Mouse (Mus musculus) kidney, embryonic 14.5 days (tissue): ENCODE measurements around the gene 2210407C18Rik. TPM values are rescaled to one million over a fixed set of nuclear protein-coding genes. Genes with fewer than 3 reads are reported as not detected.

ENCODE experiments used
- ATAC-seq: fragments of 200-750 bp; cut with Nextera tagmentation; 2 replicates; pipeline ENCODE4 v1.8.0; 2017; ENCODE audit warnings: moderate number of reproducible peaks, mild to moderate bottlenecking, moderate TSS enrichment, moderate library complexity; ENCODE audit not compliant: low FRiP score, low TSS enrichment
- H3K27ac ChIP-seq: fragments of 300-500 bp; sonication (generic); 2 replicates; pipeline ENCODE4 v1.5.1; 2014; ENCODE audit warnings: low read depth, mild to moderate bottlenecking, low read length, moderate library complexity, mixed read lengths
- H3K27me3 ChIP-seq: fragments of 300-500 bp; sonication (generic); 2 replicates; pipeline ENCODE4 v1.6.1; 2014; ENCODE audit warnings: mild to moderate bottlenecking, low read length; ENCODE audit not compliant: control insufficient read depth, insufficient read depth
- H3K36me3 ChIP-seq: fragments of 300-500 bp; sonication (generic); 2 replicates; pipeline ENCODE4 v1.6.1; 2014; ENCODE audit warnings: low read length, mixed read lengths; ENCODE audit not compliant: control insufficient read depth, insufficient read depth
- H3K4me1 ChIP-seq: fragments of 300-500 bp; sonication (generic); 2 replicates; pipeline ENCODE4 v1.6.1; 2014; ENCODE audit warnings: low read length, mixed read lengths; ENCODE audit not compliant: control insufficient read depth, insufficient read depth
- H3K4me2 ChIP-seq: fragments of 300-500 bp; sonication (generic); replicated peaks from 2 replicates; pipeline ENCODE4 v1.6.1; 2014; ENCODE audit warnings: low read depth, mild to moderate bottlenecking, low read length
- H3K4me3 ChIP-seq: fragments of 300-500 bp; sonication (generic); 2 replicates; pipeline ENCODE4 v1.5.1; 2014; ENCODE audit warnings: mild to moderate bottlenecking, low read length
- H3K9ac ChIP-seq: fragments of 300-500 bp; sonication (generic); 2 replicates; pipeline ENCODE4 v1.6.1; 2014; ENCODE audit warnings: low read depth, mild to moderate bottlenecking, low read length, moderate library complexity
- H3K9me3 ChIP-seq: fragments of 300-500 bp; sonication (generic); 2 replicates; pipeline ENCODE4 v1.6.1; 2016; ENCODE audit warnings: low read length; ENCODE audit not compliant: control insufficient read depth
- WGBS: fragments of 180-500 bp; shearing (Covaris S2); extraction: QIAGEN DNeasy Blood & Tissue Kit; methylation state at CpG from one replicate; pipeline ENCODE4 v1.1.7; 2014; 5-methylcytosine and 5-hydroxymethylcytosine counted together
- polyA plus RNA-seq: library from polyadenylated mRNA; unstranded; fragments of >200 nt; fragmentation: Nextera tagmentation; extraction: Ambion mirVana; gene quantifications from 2 replicates; pipeline ENCODE4 v1.2.1, GENCODE M21; 2014

The 2210407C18Rik gene
- polyA plus RNA-seq, 1 experiment from 2014 or later = not detected

GRCm38 (mm10) chr11:58587898-58588348 is 28.0 kb downstream of the 2210407C18Rik start:
- ATAC-seq = no peak
- WGBS = 72% methylated on average over 7 of the region's 7 CpGs
- no peaks in the 10 kb centered on the region for H3K27me3 ChIP-seq
- H3K4me1 ChIP-seq = no peaks in the 10 kb centered on the region
- H3K36me3 ChIP-seq = no peaks in the 10 kb centered on the region
- no peak overlapping the region for H3K4me2 ChIP-seq
- H3K4me3 ChIP-seq = no peak overlapping the region
- H3K9me3 ChIP-seq = no peaks in the 10 kb centered on the region
- no peak overlapping the region for H3K9ac ChIP-seq
- no peak overlapping the region for H3K27ac ChIP-seq

- WGBS = 78% methylated on average over 8 of the region's 8 CpGs
Observed at GRCm38 (mm10) chr11:58578636-58579035, 37.2 kb downstream of the 2210407C18Rik start.

GRCm38 (mm10) chr11:58577430-58577829 is 38.4 kb downstream of the 2210407C18Rik start, which contains the start of gene Olfr325:
TSS of gene Olfr325 (plus strand) at chr11:58577730.
- 64% methylated on average over 1 of the region's 1 CpGs for WGBS
- no peak within 1 kb of the TSS for H3K4me2 ChIP-seq
- no peak within 1 kb of the TSS for H3K27ac ChIP-seq
- H3K27me3 ChIP-seq = no peaks in the 10 kb centered on the region
- no peaks in the 10 kb centered on the region for H3K36me3 ChIP-seq
- no peaks in the 10 kb centered on the region for H3K4me1 ChIP-seq
- no peak within 1 kb of the TSS for H3K9ac ChIP-seq
- H3K9me3 ChIP-seq = no peaks in the 10 kb centered on the region
- H3K4me3 ChIP-seq = no peak within 1 kb of the TSS
- no peak for ATAC-seq

More at GRCm38 (mm10) chr11:58578636-58579035, 37.2 kb downstream of the 2210407C18Rik start:
- Histone ChIP-seq H3K36me3 (no peaks in the 10 kb centered on the region), H3K27ac (no peak overlapping the region), H3K9me3 (no peaks in the 10 kb centered on the region), H3K4me3 (no peak overlapping the region), H3K4me2 (no peak overlapping the region), H3K4me1 (no peaks in the 10 kb centered on the region), H3K27me3 (no peaks in the 10 kb centered on the region), H3K9ac (no peak overlapping the region)
- no peak for ATAC-seq

GRCm38 (mm10) chr11:58570405-58570804 is 45.5 kb downstream of the 2210407C18Rik start, which contains the start of gene Olfr224:
TSS of gene Olfr224 (minus strand) at chr11:58570553.
- ATAC-seq = no peak
- no peaks in the 10 kb centered on the region for H3K27me3 ChIP-seq
- H3K36me3 ChIP-seq = no peaks in the 10 kb centered on the region

More at GRCm38 (mm10) chr11:58570405-58570804, 45.5 kb downstream of the 2210407C18Rik start, which contains the start of gene Olfr224:
- Histone ChIP-seq H3K4me2 (no peak within 1 kb of the TSS), H3K9me3 (no peaks in the 10 kb centered on the region), H3K4me1 (no peaks in the 10 kb centered on the region), H3K9ac (no peak within 1 kb of the TSS), H3K27ac (no peak within 1 kb of the TSS), H3K4me3 (no peak within 1 kb of the TSS)
- WGBS = 81% methylated on average over 5 of the region's 5 CpGs

Other genes with a start within 250 kb of the 2210407C18Rik start
- gene Lypd8, start 237.0 kb downstream of the 2210407C18Rik start, polyA plus RNA-seq = not detected in 2 replicates
- gene 1810065E05Rik, start 195.0 kb downstream of the 2210407C18Rik start, polyA plus RNA-seq = 0.36 TPM in 1 of 2 replicates, not detected in the other
- not detected in 2 replicates for gene Gm12253, start 183.5 kb downstream of the 2210407C18Rik start, polyA plus RNA-seq
- not detected in 2 replicates for gene Lypd9, start 163.2 kb downstream of the 2210407C18Rik start, polyA plus RNA-seq
- gene Olfr30, start 153.8 kb downstream of the 2210407C18Rik start, polyA plus RNA-seq = not detected in 2 replicates
- 0.11 TPM in 1 of 2 replicates, not detected in the other for gene Olfr332, start 123.5 kb downstream of the 2210407C18Rik start, polyA plus RNA-seq
- gene Olfr331, start 113.5 kb downstream of the 2210407C18Rik start, polyA plus RNA-seq = not detected in 2 replicates
- gene Olfr330, start 81.2 kb downstream of the 2210407C18Rik start, polyA plus RNA-seq = not detected in 2 replicates
- not detected in 2 replicates for gene Olfr329-ps, start 69.7 kb downstream of the 2210407C18Rik start, polyA plus RNA-seq
- 0.07 and 0.18 TPM in 2 replicates for gene Olfr328, start 60.4 kb downstream of the 2210407C18Rik start, polyA plus RNA-seq
- not detected in 2 replicates for gene Olfr224, start 45.5 kb downstream of the 2210407C18Rik start, polyA plus RNA-seq
- gene Olfr325, start 38.3 kb downstream of the 2210407C18Rik start, polyA plus RNA-seq = not detected in 2 replicates
- not detected in 2 replicates for gene Olfr324, start 21.0 kb downstream of the 2210407C18Rik start, polyA plus RNA-seq
- not detected in 2 replicates for gene Olfr323, start 14.4 kb upstream of the 2210407C18Rik start, polyA plus RNA-seq
- gene Trim58, start 24.4 kb upstream of the 2210407C18Rik start, polyA plus RNA-seq = not detected in 2 replicates
- 0.07 TPM in 1 of 2 replicates, not detected in the other for gene Olfr322, start 42.7 kb upstream of the 2210407C18Rik start, polyA plus RNA-seq
- gene Olfr320, start 65.0 kb upstream of the 2210407C18Rik start, polyA plus RNA-seq = not detected in 2 replicates
- gene Olfr319, start 83.1 kb upstream of the 2210407C18Rik start, polyA plus RNA-seq = not detected in 2 replicates
- not detected in 2 replicates for gene Olfr318, start 107.9 kb upstream of the 2210407C18Rik start, polyA plus RNA-seq
- gene Olfr317, start 123.1 kb upstream of the 2210407C18Rik start, polyA plus RNA-seq = not detected in 2 replicates
- gene Olfr316, start 136.7 kb upstream of the 2210407C18Rik start, polyA plus RNA-seq = not detected in 2 replicates
- gene Olfr315, start 157.1 kb upstream of the 2210407C18Rik start, polyA plus RNA-seq = not detected in 2 replicates
- gene Olfr314, start 166.9 kb upstream of the 2210407C18Rik start, polyA plus RNA-seq = not detected in 2 replicates
- not detected in 2 replicates for gene Fam183b, start 185.9 kb upstream of the 2210407C18Rik start, polyA plus RNA-seq
- not detected in 2 replicates for gene Olfr313, start 198.9 kb upstream of the 2210407C18Rik start, polyA plus RNA-seq
- not detected in 2 replicates for gene Olfr312, start 213.2 kb upstream of the 2210407C18Rik start, polyA plus RNA-seq
- not detected in 2 replicates for gene Olfr311, start 223.2 kb upstream of the 2210407C18Rik start, polyA plus RNA-seq
- gene Gm12258, start 231.1 kb upstream of the 2210407C18Rik start, polyA plus RNA-seq = 5.9 and 10.7 TPM in 2 replicates